Mouse (Mus musculus): ENCODE data around the gene Oaf. TPM values are rescaled to one million over a fixed set of nuclear protein-coding genes. Genes with fewer than 3 reads are reported as not detected.

Oaf gene
- polyA plus RNA-seq, 1 experiment from 2014 or later = 7.9 TPM

- DNase-seq (ENCODE audit: low spot score) = no peak
- no peaks in the 10 kb centered on the region for H3K9me3 ChIP-seq (ENCODE audit: control insufficient read depth, low read length)
- H3K4me3 ChIP-seq (replicated peaks; ENCODE audit: low read length) = no peak overlapping the region
- no peak overlapping the region for H3K27ac ChIP-seq
- no peaks in the 10 kb centered on the region for H3K27me3 ChIP-seq (ENCODE audit: control insufficient read depth, insufficient read depth, low read length)
- no peak for ATAC-seq (ENCODE audit: low FRiP score)
- no peak overlapping the region for H3K4me2 ChIP-seq (replicated peaks)
- no peak overlapping the region for H3K9ac ChIP-seq
- H3K36me3 ChIP-seq (replicated peaks; ENCODE audit: control insufficient read depth, insufficient read depth) = no peaks in the 10 kb centered on the region
- no peaks in the 10 kb centered on the region for H3K4me1 ChIP-seq (replicated peaks; ENCODE audit: control insufficient read depth, insufficient read depth, low read length)
- WGBS = 63% methylated on average over 4 of the region's 4 CpGs
Measured at GRCm38 (mm10) chr9:43230886-43231285, 8.8 kb downstream of the Oaf start.

GRCm38 (mm10) chr9:43229962-43230361 is 9.7 kb downstream of the Oaf start:
- no peak for ATAC-seq (ENCODE audit: low FRiP score)
- H3K4me1 ChIP-seq (replicated peaks; ENCODE audit: control insufficient read depth, insufficient read depth, low read length) = no peaks in the 10 kb centered on the region
- DNase-seq (ENCODE audit: low spot score) = no peak
- H3K27ac ChIP-seq = no peak overlapping the region
- no peaks in the 10 kb centered on the region for H3K27me3 ChIP-seq (ENCODE audit: control insufficient read depth, insufficient read depth, low read length)
- no peak overlapping the region for H3K4me2 ChIP-seq (replicated peaks)
- no peaks in the 10 kb centered on the region for H3K36me3 ChIP-seq (replicated peaks; ENCODE audit: control insufficient read depth, insufficient read depth)
- WGBS = 88% methylated on average over 7 of the region's 7 CpGs
- H3K9ac ChIP-seq = no peak overlapping the region
- no peaks in the 10 kb centered on the region for H3K9me3 ChIP-seq (ENCODE audit: control insufficient read depth, low read length)
- no peak overlapping the region for H3K4me3 ChIP-seq (replicated peaks; ENCODE audit: low read length)

- no peak overlapping the region for H3K4me3 ChIP-seq (replicated peaks; ENCODE audit: low read length)
- no peaks in the 10 kb centered on the region for H3K36me3 ChIP-seq (replicated peaks; ENCODE audit: control insufficient read depth, insufficient read depth)
- DNase-seq (ENCODE audit: low spot score) (no peak), ATAC-seq (ENCODE audit: low FRiP score) (no peak)
- 90% methylated on average over 10 of the region's 10 CpGs for WGBS
- H3K9me3 ChIP-seq (ENCODE audit: control insufficient read depth, low read length) = no peaks in the 10 kb centered on the region
- no peaks in the 10 kb centered on the region for H3K27me3 ChIP-seq (ENCODE audit: control insufficient read depth, insufficient read depth, low read length)
- no peak overlapping the region for H3K27ac ChIP-seq
- H3K4me2 ChIP-seq (replicated peaks) = no peak overlapping the region
- H3K4me1 ChIP-seq (replicated peaks; ENCODE audit: control insufficient read depth, insufficient read depth, low read length) = no peaks in the 10 kb centered on the region
- H3K9ac ChIP-seq = no peak overlapping the region
Measured at GRCm38 (mm10) chr9:43229398-43229895, 10.3 kb downstream of the Oaf start.

- no peaks in the 10 kb centered on the region for H3K9me3 ChIP-seq (ENCODE audit: control insufficient read depth, low read length)
- ATAC-seq (ENCODE audit: low FRiP score) (no peak), DNase-seq (ENCODE audit: low spot score) (no peak)
- no peaks in the 10 kb centered on the region for H3K27me3 ChIP-seq (ENCODE audit: control insufficient read depth, insufficient read depth, low read length)
- no peaks in the 10 kb centered on the region for H3K4me1 ChIP-seq (replicated peaks; ENCODE audit: control insufficient read depth, insufficient read depth, low read length)
- no peak overlapping the region for H3K4me2 ChIP-seq (replicated peaks)
- H3K27ac ChIP-seq = no peak overlapping the region
- WGBS = 91% methylated on average over 2 of the region's 2 CpGs
- H3K4me3 ChIP-seq (replicated peaks; ENCODE audit: low read length) = no peak overlapping the region
- H3K36me3 ChIP-seq (replicated peaks; ENCODE audit: control insufficient read depth, insufficient read depth) = no peaks in the 10 kb centered on the region
- no peak overlapping the region for H3K9ac ChIP-seq
Measured at GRCm38 (mm10) chr9:43228745-43229144, 11.0 kb downstream of the Oaf start.

- no peak overlapping the region for H3K4me2 ChIP-seq (replicated peaks)
- no peak overlapping the region for H3K4me3 ChIP-seq (replicated peaks; ENCODE audit: low read length)
- H3K27me3 ChIP-seq (ENCODE audit: control insufficient read depth, insufficient read depth, low read length) = no peaks in the 10 kb centered on the region
- ATAC-seq (ENCODE audit: low FRiP score) = no peak
- DNase-seq (ENCODE audit: low spot score) = no peak
- H3K27ac ChIP-seq = no peak overlapping the region
- no peaks in the 10 kb centered on the region for H3K4me1 ChIP-seq (replicated peaks; ENCODE audit: control insufficient read depth, insufficient read depth, low read length)
- H3K36me3 ChIP-seq (replicated peaks; ENCODE audit: control insufficient read depth, insufficient read depth) = no peaks in the 10 kb centered on the region
- 87% methylated on average over 8 of the region's 8 CpGs for WGBS
- no peak overlapping the region for H3K9ac ChIP-seq
- no peaks in the 10 kb centered on the region for H3K9me3 ChIP-seq (ENCODE audit: control insufficient read depth, low read length)
Measured at GRCm38 (mm10) chr9:43227626-43228025, 12.1 kb downstream of the Oaf start.

- DNase-seq (ENCODE audit: low spot score) (no peak), ATAC-seq (ENCODE audit: low FRiP score) (no peak)
- 72% methylated on average over 9 of the region's 9 CpGs for WGBS
- Histone ChIP-seq H3K9me3 (ENCODE audit: control insufficient read depth, low read length) (no peaks in the 10 kb centered on the region), H3K36me3 (replicated peaks; ENCODE audit: control insufficient read depth, insufficient read depth) (no peaks in the 10 kb centered on the region), H3K27me3 (ENCODE audit: control insufficient read depth, insufficient read depth, low read length) (no peaks in the 10 kb centered on the region), H3K4me1 (replicated peaks; ENCODE audit: control insufficient read depth, insufficient read depth, low read length) (no peaks in the 10 kb centered on the region), H3K4me3 (replicated peaks; ENCODE audit: low read length) (no peak overlapping the region), H3K27ac (no peak overlapping the region), H3K9ac (no peak overlapping the region), H3K4me2 (replicated peaks) (no peak overlapping the region)
Measured at GRCm38 (mm10) chr9:43226573-43227160, 13.0 kb downstream of the Oaf start.

GRCm38 (mm10) chr9:43225481-43225880 is 14.2 kb downstream of the Oaf start:
- no peak overlapping the region for H3K9ac ChIP-seq
- H3K27ac ChIP-seq = no peak overlapping the region
- 51% methylated on average over 2 of the region's 2 CpGs for WGBS
- no peaks in the 10 kb centered on the region for H3K4me1 ChIP-seq (replicated peaks; ENCODE audit: control insufficient read depth, insufficient read depth, low read length)
- DNase-seq (ENCODE audit: low spot score) = no peak
- no peaks in the 10 kb centered on the region for H3K9me3 ChIP-seq (ENCODE audit: control insufficient read depth, low read length)
- H3K27me3 ChIP-seq (ENCODE audit: control insufficient read depth, insufficient read depth, low read length) = no peaks in the 10 kb centered on the region
- no peak overlapping the region for H3K4me3 ChIP-seq (replicated peaks; ENCODE audit: low read length)
- H3K4me2 ChIP-seq (replicated peaks) = no peak overlapping the region
- no peaks in the 10 kb centered on the region for H3K36me3 ChIP-seq (replicated peaks; ENCODE audit: control insufficient read depth, insufficient read depth)
- ATAC-seq (ENCODE audit: low FRiP score) = no peak

GRCm38 (mm10) chr9:43224771-43225355 is 14.8 kb downstream of the Oaf start:
- no peak for ATAC-seq (ENCODE audit: low FRiP score)
- no peaks in the 10 kb centered on the region for H3K36me3 ChIP-seq (replicated peaks; ENCODE audit: control insufficient read depth, insufficient read depth)
- WGBS = 60% methylated on average over 11 of the region's 11 CpGs
- no peak overlapping the region for H3K27ac ChIP-seq
- H3K4me1 ChIP-seq (replicated peaks; ENCODE audit: control insufficient read depth, insufficient read depth, low read length) = no peaks in the 10 kb centered on the region
- H3K9ac ChIP-seq = no peak overlapping the region
- DNase-seq (ENCODE audit: low spot score) = no peak
- H3K4me3 ChIP-seq (replicated peaks; ENCODE audit: low read length) = no peak overlapping the region
- no peaks in the 10 kb centered on the region for H3K27me3 ChIP-seq (ENCODE audit: control insufficient read depth, insufficient read depth, low read length)
- no peaks in the 10 kb centered on the region for H3K9me3 ChIP-seq (ENCODE audit: control insufficient read depth, low read length)
- H3K4me2 ChIP-seq (replicated peaks) = no peak overlapping the region

- ATAC-seq (ENCODE audit: low FRiP score) = no peak
- Histone ChIP-seq H3K9ac (no peak overlapping the region), H3K27ac (no peak overlapping the region), H3K36me3 (replicated peaks; ENCODE audit: control insufficient read depth, insufficient read depth) (no peaks in the 10 kb centered on the region), H3K4me2 (replicated peaks) (no peak overlapping the region), H3K9me3 (ENCODE audit: control insufficient read depth, low read length) (no peaks in the 10 kb centered on the region), H3K4me3 (replicated peaks; ENCODE audit: low read length) (no peak overlapping the region), H3K27me3 (ENCODE audit: control insufficient read depth, insufficient read depth, low read length) (no peaks in the 10 kb centered on the region), H3K4me1 (replicated peaks; ENCODE audit: control insufficient read depth, insufficient read depth, low read length) (no peaks in the 10 kb centered on the region)
- no peak for DNase-seq (ENCODE audit: low spot score)
- 45% methylated on average over 8 of the region's 8 CpGs for WGBS
Measured at GRCm38 (mm10) chr9:43222429-43222715, 17.3 kb downstream of the Oaf start.

Data from hindbrain, embryonic 14.5 days (tissue).